Mouse (Mus musculus) adrenal gland, postnatal 4 days (tissue): Measurements from ENCODE around the gene Tnxb. TPM values are rescaled to one million over a fixed set of nuclear protein-coding genes. Genes with fewer than 3 reads are reported as not detected.
"Not testable (repeated sequence)": the region's sequence is repeated elsewhere in the genome, so short reads cannot be mapped to it uniquely, and the experiment has no call there.

Experiments used
- DNase-seq, 2 experiments: peaks; one replicate each; pipeline ENCODE4 v3.0.0; 2021 to 2022; ENCODE audit warnings: low spot score in 2 of 2, mixed read lengths in 2 of 2
- total RNA-seq, 2 experiments: library from RNA; stranded (reverse); gene quantifications; 2 replicates each; pipeline ENCODE4 v1.2.3; 2021

The Tnxb gene
- total RNA-seq, 2 experiments from 2014 or later: 29.4 to 33.0 TPM

- no peak for DNase-seq
Observed at GRCm38 (mm10) chr17:34683686-34684220, 13.4 kb downstream of the Tnxb start.

- no peak for DNase-seq
Observed at GRCm38 (mm10) chr17:34684253-34684893, 14.0 kb downstream of the Tnxb start.

DNA sequence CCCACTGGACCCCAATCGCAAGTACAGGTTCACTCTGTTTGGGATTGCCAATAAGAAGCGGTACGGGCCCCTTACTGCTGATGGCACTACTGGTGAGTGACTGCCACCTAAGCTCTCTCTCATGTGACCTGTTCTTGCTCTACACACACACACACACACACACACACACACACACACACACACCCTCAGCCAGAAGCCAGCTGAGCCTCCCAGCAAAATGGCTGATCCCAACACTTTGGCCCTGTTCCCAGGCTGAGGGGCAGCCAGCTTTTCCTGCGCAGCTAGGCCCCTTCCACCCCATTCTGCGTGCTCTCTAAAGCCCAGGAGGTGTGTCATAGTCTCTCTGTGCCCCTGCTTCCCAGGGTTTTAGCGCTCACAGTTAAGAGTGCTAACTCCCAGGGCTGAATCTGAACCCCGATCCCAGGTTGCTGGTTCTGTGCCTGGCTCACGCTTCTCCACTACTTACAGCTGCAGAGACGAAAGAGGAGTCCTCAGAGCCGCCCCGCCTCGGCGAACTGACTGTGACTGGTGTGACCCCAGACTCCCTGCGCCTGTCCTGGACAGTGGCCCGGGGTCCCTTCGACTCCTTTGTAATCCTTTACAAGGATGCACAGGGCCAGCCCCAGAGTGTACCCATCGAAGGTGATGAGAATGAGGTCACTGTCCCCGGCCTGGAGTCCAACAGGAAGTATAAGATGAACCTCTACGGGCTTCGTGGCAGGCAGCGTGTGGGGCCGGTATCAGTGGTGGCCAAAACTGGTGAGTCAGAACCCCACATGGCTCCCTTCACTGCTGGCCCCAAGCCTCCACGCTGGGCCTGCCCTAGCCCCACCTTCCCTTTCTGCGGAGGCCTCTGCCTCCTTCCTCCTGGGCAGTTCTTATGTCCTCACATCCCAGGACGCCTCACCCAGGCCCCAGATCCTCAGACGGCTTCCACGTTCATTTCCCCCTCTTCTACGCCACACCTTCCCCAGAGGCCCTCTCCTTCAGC, 15.1 kb downstream of the Tnxb start:
- DNase-seq: no peak

DNA sequence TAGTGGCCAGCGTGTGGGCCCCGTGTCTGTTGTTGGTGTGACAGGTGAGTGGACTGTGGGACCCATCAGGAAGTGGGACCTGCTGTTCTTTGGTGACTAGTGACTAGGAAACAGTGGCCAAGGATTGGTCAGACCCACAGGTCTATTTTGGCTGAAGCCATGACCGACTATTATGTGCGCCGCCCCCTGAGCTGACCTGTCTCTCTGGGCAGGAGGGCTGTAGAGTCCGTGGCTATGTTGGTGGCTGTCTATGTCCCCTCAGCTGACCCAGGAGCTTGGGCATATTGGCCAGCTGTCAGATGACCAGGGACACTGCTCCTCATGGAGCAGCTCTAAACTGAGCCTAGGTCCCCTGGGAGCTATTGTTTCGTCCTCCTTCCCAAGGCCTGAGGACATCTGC, 18.6 kb downstream of the Tnxb start:
- DNase-seq: no peak

DNA sequence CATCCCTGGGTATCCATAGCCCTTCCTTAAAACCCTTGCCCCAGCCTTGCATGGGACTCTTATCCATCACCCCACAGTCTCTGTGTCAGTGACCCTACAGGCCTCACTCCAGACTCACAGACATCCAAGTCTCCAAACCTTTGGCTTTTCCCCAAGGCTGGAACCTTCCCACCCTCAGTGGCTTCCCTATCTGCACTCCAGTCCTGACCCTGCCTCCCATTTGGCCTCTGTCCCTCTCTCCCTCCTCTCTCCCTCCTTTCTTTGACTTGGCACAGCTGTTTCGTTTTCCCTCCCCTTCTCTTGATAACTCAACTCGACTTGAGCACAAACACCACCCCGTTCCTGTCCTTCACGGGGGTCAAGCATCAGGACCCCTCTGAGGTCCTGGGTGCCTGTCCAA, 20.1 kb downstream of the Tnxb start:
- no peak for DNase-seq

DNA sequence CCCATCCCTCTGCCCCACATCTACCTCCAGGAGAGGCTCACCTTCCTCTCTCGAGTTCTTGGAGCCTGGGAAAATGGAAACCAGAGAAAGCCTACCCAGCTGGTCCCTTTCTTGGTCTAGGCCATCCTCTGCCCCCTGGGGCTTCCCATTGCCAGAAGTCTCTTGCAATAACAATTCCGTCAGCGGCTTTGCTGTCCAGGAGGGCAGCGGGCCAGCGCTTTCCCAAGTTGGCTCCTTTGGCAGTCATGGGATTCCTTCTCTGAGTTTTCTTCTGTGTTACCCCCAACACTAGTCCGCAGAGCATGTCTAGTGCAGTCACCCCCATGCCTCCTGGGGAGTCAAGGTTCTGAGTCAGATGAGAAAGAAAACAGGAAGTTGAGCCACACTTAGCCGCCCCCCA, 22.6 kb downstream of the Tnxb start:
- no peak for DNase-seq

GRCm38 (mm10) chr17:34699575-34700408, 29.5 kb downstream of the Tnxb start:
- no peak for DNase-seq

GRCm38 (mm10) chr17:34700671-34701071, 30.3 kb downstream of the Tnxb start:
- DNase-seq: no peak

GRCm38 (mm10) chr17:34706476-34706875, 36.1 kb downstream of the Tnxb start:
- not testable (repeated sequence) for DNase-seq

DNA sequence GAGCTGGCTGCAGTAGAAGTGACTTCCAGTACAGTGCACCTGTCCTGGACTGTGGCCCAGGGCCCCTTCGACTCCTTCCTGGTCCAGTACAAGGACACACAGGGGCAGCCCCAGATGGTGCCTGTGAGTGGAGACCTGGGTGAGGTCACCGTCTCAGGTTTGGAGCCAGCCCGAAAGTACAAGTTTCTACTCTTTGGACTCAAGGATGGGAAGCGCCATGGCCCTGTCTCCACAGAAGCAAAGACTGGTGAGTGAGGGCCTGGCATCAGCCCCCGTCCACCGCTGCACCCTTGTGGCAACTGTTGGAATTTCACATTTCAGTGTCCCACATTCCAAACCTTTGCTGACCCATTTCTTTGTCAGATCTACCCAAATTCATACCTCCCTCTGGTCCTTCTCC, 42.6 kb downstream of the Tnxb start:
- peak; percentile 52 to 61 for DNase-seq

- DNase-seq: not testable (repeated sequence)
Observed at GRCm38 (mm10) chr17:34714181-34714907, 44.0 kb downstream of the Tnxb start.

DNA sequence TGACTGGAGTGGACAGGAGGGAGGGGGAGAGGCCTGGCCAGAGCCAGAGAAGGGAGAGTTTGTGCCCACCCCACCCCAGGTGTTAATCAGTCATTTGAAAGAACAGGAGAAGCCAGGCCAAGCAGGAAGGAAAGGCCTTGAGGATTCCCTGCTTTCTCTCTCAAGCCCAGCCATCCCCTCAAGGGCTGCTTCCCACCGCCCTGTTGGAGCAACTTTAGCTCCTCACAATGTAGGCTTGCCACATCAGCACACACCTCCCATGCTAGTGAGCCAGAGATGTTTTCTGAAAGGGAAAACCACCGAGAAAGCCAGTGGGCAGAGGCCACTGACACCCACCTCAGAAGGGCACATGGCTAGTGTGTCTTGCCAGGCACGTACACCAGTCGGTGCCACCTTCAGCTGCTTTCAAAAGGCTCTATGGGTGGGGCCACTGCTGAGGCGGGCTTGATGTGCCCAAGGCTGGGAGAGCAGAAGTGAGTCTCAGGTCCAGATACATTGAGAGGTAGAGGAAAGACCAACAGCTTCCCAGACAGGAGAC, 44.6 kb downstream of the Tnxb start:
- DNase-seq: not testable (repeated sequence)

DNA sequence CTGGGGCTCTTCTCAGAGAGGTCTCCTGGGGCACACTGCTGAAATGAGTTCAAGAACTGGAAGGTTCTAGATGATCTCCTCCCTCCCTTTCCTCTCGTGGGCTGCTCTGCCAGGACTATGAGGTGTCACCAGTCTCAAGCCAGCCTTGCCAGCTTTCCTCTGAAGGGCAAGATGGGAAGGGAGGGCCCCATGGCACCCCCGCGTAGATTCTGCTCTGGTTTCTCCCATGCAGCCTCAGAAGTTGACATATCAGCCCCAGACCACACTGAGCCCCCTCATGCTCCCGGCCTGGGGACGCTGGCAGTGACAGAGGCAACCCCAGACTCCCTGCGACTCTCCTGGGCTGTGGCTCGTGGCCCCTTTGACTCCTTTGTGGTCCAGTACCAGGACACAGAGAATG, 45.1 kb downstream of the Tnxb start:
- not testable (repeated sequence) for DNase-seq

DNA sequence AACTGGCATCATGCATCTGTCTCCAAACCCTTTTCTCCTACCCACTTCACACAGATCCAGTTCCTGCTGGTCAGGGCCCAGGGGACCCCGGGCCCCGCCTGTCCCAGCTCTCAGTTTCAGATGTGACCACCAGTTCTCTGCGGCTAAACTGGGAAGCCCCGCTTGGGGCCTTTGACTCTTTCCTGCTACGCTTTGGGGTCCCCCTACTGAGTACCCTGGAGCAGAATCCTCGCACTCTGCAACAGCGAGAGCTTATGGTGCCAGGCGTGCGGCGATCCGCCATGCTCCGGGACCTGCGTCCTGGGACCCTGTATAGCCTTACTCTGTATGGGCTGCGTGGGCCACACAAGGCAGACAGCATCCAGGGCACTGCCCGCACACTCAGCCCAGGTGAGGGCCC, 45.9 kb downstream of the Tnxb start:
- no peak for DNase-seq

DNA sequence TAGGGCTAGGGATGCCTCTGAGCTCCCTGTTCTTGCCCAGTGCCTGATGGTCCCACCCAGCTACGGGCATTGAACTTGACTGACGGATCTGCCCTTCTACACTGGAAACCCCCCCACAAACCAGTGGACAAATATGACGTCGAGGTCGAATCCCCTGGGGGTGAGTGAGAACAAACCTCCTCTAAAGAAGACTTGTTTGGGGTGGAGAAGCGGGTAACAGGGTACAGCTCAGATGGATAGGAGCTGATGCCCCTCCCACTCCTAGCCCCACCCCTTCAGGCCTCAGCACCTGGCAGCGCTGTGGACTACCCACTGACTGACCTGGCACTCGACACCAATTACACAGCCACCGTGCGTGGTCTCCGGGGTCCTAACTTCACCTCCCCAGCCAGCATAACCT, 47.1 kb downstream of the Tnxb start:
- no peak for DNase-seq

DNA sequence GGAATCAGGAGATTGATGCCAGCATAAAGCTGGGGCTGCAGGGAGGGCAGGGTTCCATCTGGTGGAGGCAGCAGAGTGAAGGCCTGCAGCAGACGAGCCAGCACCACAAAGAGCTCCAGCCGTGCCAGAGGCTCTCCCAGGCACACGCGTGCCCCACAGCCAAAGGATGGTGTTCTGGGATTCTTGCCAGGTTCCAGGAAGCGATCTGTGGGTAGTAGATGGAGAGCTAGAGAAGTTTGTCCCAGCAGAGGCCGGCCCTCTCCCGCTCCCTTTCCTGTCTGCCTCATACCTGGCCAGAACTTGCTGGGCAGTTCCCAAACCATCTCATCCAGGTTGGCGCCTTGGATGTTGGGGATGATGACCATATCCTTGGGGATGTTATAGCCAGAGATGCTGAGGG, 49.6 kb downstream of the Tnxb start:
- not testable (repeated sequence) for DNase-seq

GRCm38 (mm10) chr17:34722238-34722637, 51.9 kb downstream of the Tnxb start:
- DNase-seq: not testable (repeated sequence)

DNA sequence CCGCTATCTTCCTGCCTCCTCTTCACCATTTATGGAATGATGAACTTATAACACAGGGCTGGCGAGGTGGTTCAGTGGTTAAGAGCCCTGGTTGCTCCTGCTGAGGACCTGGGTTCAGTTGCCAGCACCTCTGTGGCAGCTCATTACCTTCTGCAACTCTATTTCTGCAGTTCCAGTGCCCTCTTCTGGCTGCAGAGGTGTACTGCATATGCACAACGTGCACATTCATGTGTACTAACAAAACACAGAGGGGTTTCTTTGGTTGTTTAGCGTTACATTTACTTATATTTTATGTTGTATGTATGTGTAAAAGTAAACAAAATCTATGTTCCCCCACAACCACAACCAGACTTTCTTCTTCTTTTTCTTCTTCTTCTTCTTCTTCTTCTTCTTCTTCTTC, 52.7 kb downstream of the Tnxb start:
- DNase-seq: no peak

GRCm38 (mm10) chr17:34727887-34728286, 57.6 kb downstream of the Tnxb start:
- DNase-seq: no peak

GRCm38 (mm10) chr17:34729155-34729554, 58.8 kb downstream of the Tnxb start:
- DNase-seq: not testable (repeated sequence)
